Comparison of ENCODE assay signal across 20 mouse cellular contexts in genomic region chr14:54777893-54778292, GRCm38 (mm10). TPM values are rescaled to one million over a fixed set of nuclear protein-coding genes. Genes with fewer than 3 reads are reported as not detected.
"Had no signal": no experiment of that assay in that cellular context is flagged by ENCODE, and none has a peak within 500 bp of the region (broad histone marks: within the 10 kb centered on the region; RNA-seq: fewer than 3 reads in every experiment).

No protein-coding gene starts in this region.

- DNase-seq: kidney, adult 8-10 months; kidney, postnatal 25 days; lung, adult 2 months; lung, postnatal 36 days; spleen, adult 18-20 months; thymus, adult 18-20 months; thymus, postnatal 14 days had no signal

- H3K4me3 ChIP-seq: limb, embryonic 10.5 days; liver, embryonic 15.5 days; midbrain, embryonic 13.5 days; myocyte; neural tube, embryonic 12.5 days had no signal

- H3K27ac ChIP-seq: limb, embryonic 10.5 days; liver, embryonic 15.5 days; midbrain, embryonic 13.5 days; neural tube, embryonic 12.5 days had no signal

- H3K9me3 ChIP-seq: limb, embryonic 10.5 days; liver, embryonic 15.5 days; midbrain, embryonic 13.5 days; neural tube, embryonic 12.5 days had no signal

- ATAC-seq: lung, postnatal 0 days; midbrain, embryonic 13.5 days had no signal

- H3K36me3 ChIP-seq: limb, embryonic 10.5 days; liver, embryonic 15.5 days; midbrain, embryonic 13.5 days; neural tube, embryonic 12.5 days had no signal

RNA-seq across cellular contexts. Expression of gene Slc7a8, which starts 3.9 kb away (rescaled TPM):
- polyA plus RNA-seq: myocyte had no signal

RNA-seq across cellular contexts. Expression of gene Rnf212b, which starts 36.0 kb away (rescaled TPM):
- total RNA-seq: layer of hippocampus, postnatal 10 days; left cerebral cortex, postnatal 10 days; megakaryocyte-erythroid progenitor cell, adult 5-6 weeks; neutrophil, adult 5-6 weeks had no signal
- polyA plus RNA-seq: limb, embryonic 10.5 days; limb, embryonic 14.5 days; liver, embryonic 11.5 days; liver, embryonic 15.5 days; lung, adult 2 months; lung, postnatal 0 days; midbrain, embryonic 13.5 days; myocyte; neural tube, embryonic 12.5 days; stomach, embryonic 14.5 days had no signal
